Mouse (Mus musculus): Measurements from ENCODE around the gene Ggt1.
"Not testable (repeated sequence)": the region's sequence is repeated elsewhere in the genome, so short reads cannot be mapped to it uniquely, and the experiment has no call there.

Gene Ggt1

GRCm38 (mm10) chr10:75549886-75550285, 11.5 kb upstream of the Ggt1 start:
- DNase-seq (ENCODE audit: low spot score in 2 of 2): no peak

- no peak for DNase-seq (ENCODE audit: low spot score in 2 of 2)
Measured at GRCm38 (mm10) chr10:75551175-75551574, 10.2 kb upstream of the Ggt1 start.

- no peak for DNase-seq (ENCODE audit: low spot score in 2 of 2)
Measured at GRCm38 (mm10) chr10:75552106-75552505, 9.3 kb upstream of the Ggt1 start.

- DNase-seq (ENCODE audit: low spot score in 2 of 2): no peak
Measured at GRCm38 (mm10) chr10:75552701-75553450, 8.5 kb upstream of the Ggt1 start.

GRCm38 (mm10) chr10:75554090-75554489, 7.3 kb upstream of the Ggt1 start:
- no peak for DNase-seq (ENCODE audit: low spot score in 2 of 2)

- DNase-seq (ENCODE audit: low spot score in 2 of 2): no peak
Measured at GRCm38 (mm10) chr10:75555557-75555956, 5.8 kb upstream of the Ggt1 start.

- no peak for DNase-seq (ENCODE audit: low spot score in 2 of 2)
Measured at GRCm38 (mm10) chr10:75556026-75556425, 5.4 kb upstream of the Ggt1 start.

- DNase-seq (ENCODE audit: low spot score in 2 of 2): no peak
Measured at GRCm38 (mm10) chr10:75558515-75558914, 2.9 kb upstream of the Ggt1 start.

- peak in 1 of 2 experiments; percentile 57 for DNase-seq (ENCODE audit: low spot score in 2 of 2)
Measured at GRCm38 (mm10) chr10:75559041-75559675, 2.2 kb upstream of the Ggt1 start.

- DNase-seq (ENCODE audit: low spot score in 2 of 2): no peak
Measured at GRCm38 (mm10) chr10:75559676-75560548, 1.5 kb upstream of the Ggt1 start, which contains the start of gene Lrrc75b. Lrrc75b (minus strand) TSS chr10:75560330.

GRCm38 (mm10) chr10:75560549-75560899, 880 bp upstream of the Ggt1 start:
- peak in 1 of 2 experiments; percentile 58 for DNase-seq (ENCODE audit: low spot score in 2 of 2)

GRCm38 (mm10) chr10:75562596-75562995, 1.2 kb downstream of the Ggt1 start:
- DNase-seq (ENCODE audit: low spot score in 2 of 2): no peak

GRCm38 (mm10) chr10:75564687-75565265, 3.4 kb downstream of the Ggt1 start:
- DNase-seq (ENCODE audit: low spot score in 2 of 2): peak in 1 of 2 experiments; percentile 60

GRCm38 (mm10) chr10:75565436-75565835, 4.0 kb downstream of the Ggt1 start:
- peak in 1 of 2 experiments; percentile 49 for DNase-seq (ENCODE audit: low spot score in 2 of 2)

GRCm38 (mm10) chr10:75565906-75566305, 4.5 kb downstream of the Ggt1 start:
- DNase-seq (ENCODE audit: low spot score in 2 of 2): no peak

- no peak for DNase-seq (ENCODE audit: low spot score in 2 of 2)
Measured at GRCm38 (mm10) chr10:75566321-75566720, 4.9 kb downstream of the Ggt1 start.

- DNase-seq (ENCODE audit: low spot score in 2 of 2): not testable (repeated sequence)
Measured at GRCm38 (mm10) chr10:75566765-75567164, 5.4 kb downstream of the Ggt1 start.

GRCm38 (mm10) chr10:75568029-75568428, 6.6 kb downstream of the Ggt1 start:
- no peak for DNase-seq (ENCODE audit: low spot score in 2 of 2)

- no peak for DNase-seq (ENCODE audit: low spot score in 2 of 2)
Measured at GRCm38 (mm10) chr10:75568441-75568840, 7.0 kb downstream of the Ggt1 start.

- DNase-seq (ENCODE audit: low spot score in 2 of 2): no peak
Measured at GRCm38 (mm10) chr10:75568851-75569250, 7.4 kb downstream of the Ggt1 start.

- no peak for DNase-seq (ENCODE audit: low spot score in 2 of 2)
Measured at GRCm38 (mm10) chr10:75570981-75571657, 9.7 kb downstream of the Ggt1 start.
